Mouse (Mus musculus) liver, adult 2 months (tissue): ENCODE data around the gene Srcin1.

Source experiments
- CTCF ChIP-seq: fragments of 200-500 bp; IDR thresholded peaks from 2 replicates; pipeline ENCODE4 v1.5.1; 2011; ENCODE audit warnings: low read depth, low read length, control low read depth
- POLR2A ChIP-seq: fragments of 200-500 bp; IDR thresholded peaks from 2 replicates; pipeline ENCODE4 v1.6.1; 2011; ENCODE audit warnings: low read length, control low read depth; ENCODE audit not compliant: insufficient read depth; ENCODE audit errors: extremely low read depth

DNA sequence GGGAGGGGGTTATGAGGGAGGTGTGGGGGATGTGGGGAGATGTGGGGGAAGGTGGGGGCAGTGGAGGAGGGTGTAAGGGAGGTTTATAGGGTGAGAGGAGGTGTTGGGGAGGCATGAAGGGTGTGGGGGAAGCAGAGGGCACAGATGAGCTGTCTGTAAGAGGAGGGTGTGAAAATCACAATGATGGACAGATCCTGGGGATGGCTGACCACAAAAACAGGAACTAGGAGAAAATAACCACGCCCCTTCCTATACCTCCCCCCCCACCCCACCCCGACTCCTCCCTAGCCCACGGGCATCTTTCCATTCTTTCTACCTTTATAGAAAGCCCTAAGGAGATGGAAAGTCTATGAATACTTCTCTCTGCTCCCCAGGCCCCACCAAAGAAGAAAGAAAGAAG lies 35.9 kb downstream of the Srcin1 start:
- TF ChIP-seq CTCF (no peak), POLR2A (no peak)
